Mouse (Mus musculus): ENCODE results near the gene Ddx27.

Gene Ddx27

DNA sequence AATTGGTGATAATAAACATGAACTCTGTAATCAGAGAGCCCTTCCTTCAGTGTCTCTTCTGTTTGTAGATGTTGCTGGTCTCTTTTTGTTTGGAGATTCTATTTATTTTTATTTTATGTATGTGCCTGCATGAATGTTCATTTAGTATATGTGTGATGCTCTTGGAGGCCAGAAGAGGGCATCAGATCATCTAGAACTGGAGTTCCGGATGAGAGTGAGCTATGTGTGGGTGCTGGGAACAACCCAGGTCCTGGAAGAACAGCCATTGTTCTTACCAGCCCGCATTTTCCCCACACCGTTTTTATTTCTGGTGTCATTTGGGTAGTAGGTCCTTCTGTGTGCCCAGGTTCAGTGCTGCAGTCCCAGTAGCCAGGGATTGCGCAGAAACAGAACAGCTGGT is 15.5 kb downstream of the Ddx27 start:
- DNase-seq, result no peak

DNA sequence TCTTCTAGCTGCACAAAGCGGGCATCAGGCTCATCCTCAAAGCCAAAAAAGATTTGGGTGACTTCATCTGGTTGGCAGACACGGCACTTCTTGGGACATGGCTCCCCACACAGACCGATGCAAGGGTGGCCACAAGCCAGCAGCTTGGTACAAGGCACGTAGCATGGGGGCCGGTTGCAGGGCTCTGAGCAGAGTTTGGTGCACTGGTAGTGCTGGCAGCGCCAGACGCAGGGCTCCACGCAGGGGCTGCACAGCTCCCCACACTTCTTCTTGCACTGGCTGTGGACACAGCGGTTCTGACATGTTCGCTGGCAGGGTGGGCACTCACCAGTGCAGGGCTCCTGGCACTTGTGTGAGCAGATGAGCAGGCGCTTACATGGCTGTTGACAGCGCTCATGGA is 22.7 kb downstream of the Ddx27 start:
- peak; percentile 32 to 42 for DNase-seq

DNA sequence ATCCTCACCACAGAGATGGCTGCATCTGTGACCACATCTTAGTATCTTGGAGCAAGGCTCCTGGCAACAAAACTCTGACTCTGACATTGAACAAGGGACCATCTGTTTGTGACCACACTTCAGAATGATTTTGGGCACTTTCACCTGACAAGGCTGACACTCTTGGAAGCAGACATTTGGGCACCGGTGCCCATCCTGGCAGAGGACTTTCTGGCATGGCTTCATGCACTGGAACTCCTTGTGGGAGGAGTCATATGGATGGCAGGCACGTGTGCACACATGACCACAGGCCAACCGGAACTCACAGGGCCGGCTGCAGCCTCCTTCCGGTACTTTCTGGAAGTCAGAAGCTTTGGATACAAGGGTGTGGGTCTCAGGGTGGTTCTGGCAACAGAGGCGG is 23.3 kb downstream of the Ddx27 start:
- DNase-seq, result peak; percentile 50 to 57

DNA sequence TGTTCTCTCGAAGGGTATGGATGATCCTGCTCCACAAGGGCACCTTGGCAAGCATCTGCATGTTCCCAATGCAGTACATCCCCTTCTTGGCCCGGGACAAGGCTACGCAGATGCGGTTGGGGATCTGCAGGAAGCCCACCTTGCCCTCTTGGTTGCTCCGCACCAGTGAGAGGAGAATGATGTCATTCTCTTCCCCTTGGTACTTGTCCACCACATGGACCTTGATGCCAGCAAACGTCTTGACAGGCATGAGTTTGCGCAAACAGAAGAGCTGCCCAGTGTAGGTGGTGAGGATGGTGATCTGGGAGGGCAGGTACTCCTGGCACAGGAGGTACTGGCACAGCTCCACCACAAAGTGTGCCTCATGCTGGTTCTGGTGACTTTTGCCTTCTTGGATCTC is 23.7 kb downstream of the Ddx27 start:
- peak; percentile 39 for DNase-seq

DNA sequence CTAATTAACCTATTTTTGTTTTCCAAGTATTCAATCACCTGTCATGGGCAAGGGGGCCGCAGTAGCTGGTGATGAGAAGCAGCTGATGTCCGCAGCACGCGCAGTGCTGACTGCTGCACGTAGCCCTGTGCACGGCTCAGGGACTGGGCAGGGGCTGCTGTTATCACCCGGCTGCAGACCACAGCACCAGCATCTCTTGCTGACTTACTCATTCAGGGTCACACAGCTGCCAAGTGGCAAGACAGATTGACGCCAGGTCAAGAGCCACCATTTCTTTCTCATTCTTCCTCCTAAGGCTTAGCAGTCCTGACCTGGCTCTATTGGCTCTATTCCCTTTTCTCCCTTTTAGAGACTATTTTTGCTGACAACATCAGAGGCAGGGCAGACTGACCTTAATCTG is 24.4 kb downstream of the Ddx27 start:
- DNase-seq, result no peak

DNA sequence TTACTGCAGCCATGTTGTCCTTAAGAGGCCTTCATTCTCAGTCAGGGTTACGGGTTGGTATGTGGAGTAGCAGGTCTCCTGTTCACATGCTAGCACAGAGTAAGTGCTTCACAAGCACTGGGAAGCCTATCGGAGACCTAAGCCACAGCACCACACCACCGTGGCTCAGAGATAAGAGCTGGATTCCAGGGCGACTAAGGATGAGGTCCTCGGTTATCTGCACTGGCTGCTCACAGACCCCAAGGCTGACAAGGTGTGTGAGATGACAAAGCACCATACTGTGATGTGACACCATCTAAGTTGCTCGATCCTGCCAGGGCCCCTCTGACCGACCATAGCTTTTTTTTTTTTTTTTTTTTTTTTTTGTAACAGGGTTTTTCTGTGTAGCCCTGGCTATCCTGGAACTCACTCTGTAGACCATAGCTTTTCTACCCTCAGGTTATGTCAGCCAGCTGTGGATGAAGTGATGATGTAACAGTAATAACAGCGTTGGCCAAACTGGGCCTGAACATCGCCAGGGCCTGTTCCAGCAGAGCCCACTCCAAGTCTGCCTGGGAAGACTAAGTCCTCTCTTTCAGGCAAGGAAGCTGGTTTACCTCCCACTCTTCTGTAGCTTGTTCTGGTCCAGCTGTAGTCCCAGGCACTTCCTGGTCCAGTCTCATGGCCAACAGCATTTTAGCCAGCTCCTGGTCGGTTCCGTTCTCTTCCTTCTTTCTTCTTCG is 28.6 kb downstream of the Ddx27 start:
- DNase-seq, result no peak

DNA sequence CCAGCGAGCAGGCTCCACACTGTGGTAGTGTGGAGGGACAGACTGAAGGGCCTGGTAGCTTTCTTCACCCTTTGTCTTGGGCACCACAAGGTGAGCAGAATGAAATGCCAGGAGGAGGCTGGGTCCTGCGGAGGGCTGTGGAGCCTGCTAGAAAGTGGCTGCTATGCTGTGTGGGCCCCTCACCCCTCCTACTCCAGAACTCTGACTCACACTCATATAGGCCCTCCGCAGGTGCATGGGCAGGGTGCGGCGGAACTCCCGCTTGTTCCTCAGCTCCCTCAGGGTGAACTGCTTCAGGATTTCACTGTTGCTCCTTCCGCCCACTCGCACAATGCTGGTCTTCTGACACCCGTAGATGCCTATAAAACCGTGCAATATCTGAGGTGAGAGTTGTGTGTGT is 33.2 kb downstream of the Ddx27 start:
- no peak for DNase-seq

DNA sequence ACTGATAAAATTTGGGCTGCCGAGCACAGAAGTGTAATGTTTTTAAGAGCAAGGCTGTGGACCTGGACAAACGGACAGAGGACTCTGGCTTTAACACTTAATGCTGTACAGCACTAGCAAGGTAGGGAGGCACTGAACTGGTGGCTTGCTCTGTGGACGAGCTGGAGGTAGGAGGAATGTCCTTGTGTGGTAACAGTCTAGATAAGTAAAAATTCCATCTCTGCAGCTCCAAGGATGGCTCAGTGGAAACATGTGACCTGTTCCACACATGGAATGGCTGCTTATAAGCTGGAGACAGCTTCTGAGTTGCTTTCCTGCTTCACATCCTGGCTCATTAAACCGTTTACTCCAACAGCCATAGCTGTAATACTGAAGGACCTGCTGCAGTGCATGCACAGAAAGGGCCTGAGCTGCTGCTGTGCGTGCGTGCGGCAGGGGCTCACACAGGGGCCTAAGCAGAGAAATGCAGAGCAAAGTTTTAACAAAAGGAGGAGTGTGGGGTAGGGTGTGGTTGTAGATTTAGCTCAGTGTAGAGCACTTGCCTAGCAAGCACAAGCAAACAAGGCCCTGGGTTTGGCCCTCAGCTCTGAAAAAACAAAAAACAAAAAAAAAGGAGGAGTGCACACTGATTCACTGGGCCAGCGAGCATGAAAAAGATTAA is 33.8 kb downstream of the Ddx27 start:
- no peak for DNase-seq

DNA sequence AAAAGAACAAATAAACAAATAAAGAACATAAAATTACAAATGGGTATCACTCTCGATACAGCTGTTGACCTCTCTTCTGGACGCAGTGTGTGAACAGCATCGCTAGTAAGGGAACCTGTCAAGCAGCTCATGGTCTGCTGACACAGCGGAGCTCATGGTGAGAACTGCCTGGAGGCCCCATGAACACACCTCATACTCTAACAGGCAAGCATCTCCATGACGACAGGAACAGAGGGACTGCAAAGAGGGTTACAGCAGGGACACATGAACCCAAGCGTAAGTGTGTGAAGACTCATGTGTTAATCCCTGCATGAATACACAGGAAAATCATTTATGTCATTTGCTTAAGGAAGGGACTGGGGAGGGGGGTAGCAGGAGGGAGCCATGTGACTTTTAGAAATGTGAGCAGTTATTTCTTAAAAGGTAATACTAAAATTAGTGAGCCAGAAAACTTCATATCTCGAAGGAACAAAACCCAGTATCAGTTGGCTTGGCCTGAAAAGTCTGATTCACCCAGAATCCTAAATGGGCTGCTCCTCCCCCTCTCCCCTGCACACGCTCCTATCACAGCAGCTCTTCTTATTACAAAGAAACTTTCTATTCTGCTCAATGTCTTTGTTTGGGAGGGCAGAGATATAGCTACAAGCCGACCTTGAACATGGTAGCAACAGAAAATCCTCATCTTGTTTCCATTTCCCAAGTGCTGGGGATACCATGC is 38.3 kb downstream of the Ddx27 start:
- no peak for DNase-seq

DNA sequence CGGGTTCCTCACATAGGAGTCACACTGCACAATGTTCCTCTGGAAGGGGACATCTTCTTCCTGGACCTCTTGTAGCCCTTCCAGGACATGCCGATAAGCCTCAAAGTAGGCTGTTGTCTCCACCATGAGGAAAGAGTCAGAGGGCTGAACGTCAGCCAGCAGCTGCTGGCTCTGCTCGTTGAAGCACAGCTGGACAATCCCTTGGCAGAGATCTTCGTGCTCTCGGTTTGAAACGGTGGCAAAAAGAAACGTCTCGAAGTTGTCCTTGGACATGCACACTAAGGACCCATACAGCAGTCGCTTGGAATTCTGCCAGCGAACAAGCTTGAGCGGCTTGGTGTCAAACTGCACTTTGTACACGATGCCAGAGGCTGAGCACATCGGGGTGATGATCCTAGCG is 40.4 kb downstream of the Ddx27 start:
- DNase-seq, result peak in 1 of 2 experiments; percentile 35

DNA sequence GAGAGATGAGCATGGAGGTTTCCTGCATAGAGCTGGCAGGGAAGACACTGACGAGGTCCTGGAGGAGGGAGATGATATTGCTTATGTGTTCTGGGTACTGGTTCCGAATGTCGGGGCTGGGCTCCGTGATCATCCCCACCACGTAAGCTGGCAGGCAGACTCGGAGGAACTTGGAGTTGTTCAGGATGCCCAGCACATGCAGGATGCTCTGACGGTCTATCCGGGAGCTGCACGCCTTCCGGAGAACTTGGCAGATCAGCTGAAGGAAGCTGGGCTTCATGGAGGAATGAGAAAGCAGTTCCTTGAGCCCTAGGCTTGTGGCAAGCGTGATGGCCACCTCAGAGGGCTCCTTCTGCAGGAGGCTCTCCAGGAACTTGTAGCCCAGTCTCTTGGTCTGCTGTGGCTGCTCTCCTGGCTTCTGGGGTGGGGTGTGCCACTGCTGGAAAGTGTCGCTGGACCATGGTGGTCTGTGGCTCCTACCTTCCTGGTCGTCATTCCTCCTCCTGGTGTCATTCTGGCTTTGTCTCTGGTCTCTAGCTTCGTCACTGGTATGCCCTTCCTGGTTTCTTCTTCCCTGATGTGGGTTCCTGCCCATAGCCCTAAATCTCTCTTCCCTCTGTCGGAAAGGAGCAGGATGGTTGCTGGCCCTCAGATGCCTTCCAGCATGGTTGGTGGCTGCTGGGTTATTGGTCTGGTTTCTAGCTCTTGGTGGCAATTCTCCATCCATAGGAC is 41.4 kb downstream of the Ddx27 start:
- no peak for DNase-seq

DNA sequence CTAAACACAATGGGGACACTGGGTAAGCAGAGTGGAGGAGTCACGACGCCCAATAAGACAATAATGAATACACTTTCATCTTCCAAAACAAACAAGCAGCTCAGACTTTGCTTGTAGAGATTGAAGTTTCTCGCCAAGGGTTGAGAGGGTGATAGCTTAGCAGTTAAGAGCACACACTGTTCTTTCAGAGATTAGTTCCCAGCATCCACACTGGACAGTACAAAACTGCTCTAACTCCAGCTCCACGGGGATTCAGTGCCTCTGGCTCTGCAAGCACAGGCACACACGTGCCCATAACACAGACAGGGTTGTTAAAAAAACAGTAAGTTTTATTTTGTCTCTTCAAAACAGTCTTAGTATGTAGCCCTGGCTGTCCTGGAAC is 41.9 kb downstream of the Ddx27 start:
- no peak for DNase-seq

DNA sequence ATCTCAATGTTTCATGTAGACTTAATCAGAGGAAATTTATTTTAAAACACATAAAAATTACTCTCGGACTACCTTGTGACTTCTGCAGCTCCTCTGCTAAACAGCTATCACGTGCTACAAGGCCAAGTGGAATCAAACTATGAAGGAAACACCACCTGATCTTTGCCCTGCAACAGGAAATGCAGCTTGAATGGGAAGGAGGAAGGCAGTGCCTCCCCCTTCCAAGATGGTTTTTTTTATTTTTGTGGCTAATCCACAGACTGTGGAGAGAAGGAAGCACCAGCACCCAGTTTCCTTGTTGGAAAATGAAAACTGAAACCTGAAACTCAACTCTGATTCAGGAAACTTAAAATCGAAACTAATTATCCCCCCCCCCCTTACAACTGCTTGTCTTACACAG is 43.2 kb downstream of the Ddx27 start:
- no peak for DNase-seq

DNA sequence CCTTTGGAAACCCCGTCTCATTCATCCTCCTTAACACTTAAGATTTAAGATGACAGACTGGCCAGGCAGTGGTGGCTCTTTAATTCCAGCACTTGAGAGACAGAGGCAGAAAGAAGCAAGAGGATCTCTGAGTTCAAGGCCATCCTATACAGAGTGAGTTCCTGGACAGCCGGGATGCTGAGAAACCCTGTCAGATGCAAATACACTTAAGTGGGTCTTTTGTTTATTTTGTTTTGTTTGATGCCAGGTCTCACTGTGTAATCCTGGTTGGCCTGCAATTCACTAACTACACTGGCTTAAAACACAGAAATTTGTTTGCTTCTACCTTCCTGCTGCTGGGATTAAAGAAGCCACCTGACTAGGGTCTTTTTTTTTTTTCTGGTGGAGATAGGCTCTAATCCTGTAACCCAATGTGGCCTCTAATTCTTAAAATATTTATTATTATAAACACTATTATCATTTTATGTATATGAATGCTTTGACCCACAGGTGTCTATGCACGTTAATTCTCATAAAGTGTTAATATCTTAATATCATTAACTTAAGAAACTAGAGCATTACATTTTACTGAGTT is 43.9 kb downstream of the Ddx27 start:
- DNase-seq, result no peak

DNA sequence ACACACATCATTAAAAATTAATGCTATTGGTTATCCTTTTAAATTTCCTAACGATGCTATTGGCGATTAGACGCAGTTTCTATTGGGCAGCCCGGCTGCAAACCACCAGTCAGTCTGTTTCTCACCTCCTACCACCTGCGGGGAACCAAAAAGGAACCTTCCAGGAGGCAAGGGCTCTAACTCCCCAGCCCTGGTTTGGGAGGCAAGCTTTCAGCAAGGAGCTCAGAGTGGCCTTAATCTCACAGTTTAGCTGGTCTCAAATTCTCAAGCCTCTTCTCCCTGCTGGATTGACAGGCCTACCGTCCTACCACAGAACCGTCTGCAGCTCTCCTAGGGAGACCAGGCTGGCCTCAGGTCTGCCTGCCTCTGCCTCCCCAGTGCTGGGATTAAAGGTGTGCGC is 44.5 kb downstream of the Ddx27 start:
- no peak for DNase-seq

DNA sequence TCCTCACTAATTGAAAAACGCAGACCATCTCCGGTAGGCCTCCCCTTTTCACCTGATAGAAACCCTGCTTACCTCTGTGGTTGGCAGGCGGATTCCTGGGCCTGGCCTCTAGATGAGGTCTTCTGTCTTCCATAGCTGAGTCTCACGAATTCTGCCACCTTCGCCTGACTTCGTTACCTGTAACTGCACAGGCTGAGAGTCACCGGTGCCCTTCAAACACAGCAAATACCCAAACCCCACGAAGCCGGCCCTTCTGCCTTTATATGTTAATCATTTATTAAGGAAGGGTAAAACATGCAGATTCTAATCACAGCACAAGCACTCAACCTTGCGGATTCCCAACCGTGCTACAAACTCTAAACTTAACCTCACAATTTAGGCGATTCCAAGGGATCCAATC is 45.0 kb downstream of the Ddx27 start:
- no peak for DNase-seq

DNA sequence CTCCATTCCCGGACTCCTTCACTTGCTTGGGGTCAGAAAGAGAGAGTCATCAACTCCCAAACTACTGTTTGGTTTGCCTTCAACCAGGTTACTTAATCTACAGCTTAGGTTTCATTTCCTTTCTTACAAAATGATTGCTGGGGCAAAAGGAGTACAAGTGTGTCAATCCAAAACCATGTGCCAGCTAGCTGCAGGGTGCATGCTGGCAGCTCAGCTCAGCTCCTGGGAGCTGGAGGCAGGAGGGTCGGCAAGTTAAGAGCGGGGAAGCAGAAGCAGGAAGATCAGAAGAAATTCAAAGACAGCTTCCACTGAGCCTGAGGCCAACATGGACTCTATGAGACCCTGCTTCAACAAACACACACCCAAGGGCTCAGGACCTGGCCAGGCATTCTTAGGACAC is 45.4 kb downstream of the Ddx27 start:
- DNase-seq, result peak; percentile 50 to 57

DNA sequence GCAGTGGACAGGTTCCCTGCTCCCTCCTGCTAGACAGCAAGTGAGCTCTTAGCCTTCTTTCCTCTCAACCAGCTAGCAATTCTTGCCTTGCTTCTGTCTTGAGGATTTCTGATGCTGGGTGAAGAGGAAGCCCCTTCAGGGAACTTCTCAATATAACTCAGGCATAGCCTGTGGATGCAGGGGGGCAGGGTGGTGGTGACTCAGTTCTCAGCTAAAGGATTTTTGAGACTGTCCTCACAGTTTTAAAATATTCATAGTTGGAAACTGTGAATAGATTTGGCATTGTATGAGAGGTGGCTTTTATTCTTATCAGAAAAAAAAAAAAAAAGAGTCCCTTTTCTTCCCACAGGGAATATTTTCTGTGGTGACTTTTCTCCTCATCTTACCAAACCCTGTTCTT is 45.8 kb downstream of the Ddx27 start:
- no peak for DNase-seq

DNA sequence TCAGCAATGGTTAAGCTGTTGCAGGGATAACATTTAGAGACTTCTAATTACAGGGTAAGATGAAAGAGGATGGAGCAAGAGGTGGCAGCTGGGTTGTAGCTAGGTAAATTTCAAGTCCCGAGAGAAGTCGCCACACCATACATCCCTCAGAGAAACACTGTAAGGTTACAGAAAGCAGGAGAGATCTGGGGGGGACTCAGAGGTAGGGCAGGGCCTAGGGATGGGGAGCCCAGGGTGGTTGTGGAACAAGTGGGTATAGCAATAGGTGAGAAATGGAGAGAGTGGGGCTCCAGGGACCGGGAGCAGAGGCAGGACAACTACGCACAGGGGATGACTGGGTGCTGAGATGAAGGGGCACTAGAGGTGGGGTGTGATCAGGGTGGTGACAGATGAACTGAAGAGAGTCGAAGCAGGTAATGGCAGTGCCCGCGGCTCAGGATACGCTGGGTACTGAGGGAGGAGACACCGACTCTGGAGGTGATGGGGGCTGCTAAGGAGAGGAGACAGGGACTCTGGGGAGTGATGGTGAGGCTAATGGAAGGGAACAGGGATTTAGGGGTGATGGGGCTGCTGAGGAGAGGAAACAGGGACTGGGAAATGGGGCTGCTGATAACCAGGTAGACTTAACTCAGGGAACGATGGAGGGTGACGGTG is 46.5 kb downstream of the Ddx27 start:
- DNase-seq, result peak in 1 of 2 experiments; percentile 26

DNA sequence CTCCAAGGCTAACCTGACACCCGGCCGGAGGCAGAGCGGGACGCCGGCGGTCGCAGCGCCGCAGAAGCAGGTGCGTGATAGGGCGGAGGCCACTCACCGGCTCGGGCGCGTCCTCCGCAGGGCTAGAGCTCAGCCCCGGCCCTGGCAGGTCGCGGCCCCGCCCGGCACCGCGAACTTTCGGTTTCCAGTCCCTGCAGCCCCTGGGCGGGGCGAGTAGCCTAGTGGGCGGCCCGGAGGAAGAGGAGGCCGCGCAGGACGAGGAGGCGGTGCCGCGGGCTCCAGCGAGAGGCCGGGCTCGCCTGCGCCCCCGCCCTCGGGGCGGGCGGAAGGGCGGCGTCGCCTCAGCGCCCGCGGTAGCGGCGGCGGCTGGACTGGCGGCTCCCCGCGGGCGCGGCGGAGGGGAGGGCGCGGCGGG is 47.5 kb downstream of the Ddx27 start:
- DNase-seq, result peak in 1 of 2 experiments; percentile 92

DNA sequence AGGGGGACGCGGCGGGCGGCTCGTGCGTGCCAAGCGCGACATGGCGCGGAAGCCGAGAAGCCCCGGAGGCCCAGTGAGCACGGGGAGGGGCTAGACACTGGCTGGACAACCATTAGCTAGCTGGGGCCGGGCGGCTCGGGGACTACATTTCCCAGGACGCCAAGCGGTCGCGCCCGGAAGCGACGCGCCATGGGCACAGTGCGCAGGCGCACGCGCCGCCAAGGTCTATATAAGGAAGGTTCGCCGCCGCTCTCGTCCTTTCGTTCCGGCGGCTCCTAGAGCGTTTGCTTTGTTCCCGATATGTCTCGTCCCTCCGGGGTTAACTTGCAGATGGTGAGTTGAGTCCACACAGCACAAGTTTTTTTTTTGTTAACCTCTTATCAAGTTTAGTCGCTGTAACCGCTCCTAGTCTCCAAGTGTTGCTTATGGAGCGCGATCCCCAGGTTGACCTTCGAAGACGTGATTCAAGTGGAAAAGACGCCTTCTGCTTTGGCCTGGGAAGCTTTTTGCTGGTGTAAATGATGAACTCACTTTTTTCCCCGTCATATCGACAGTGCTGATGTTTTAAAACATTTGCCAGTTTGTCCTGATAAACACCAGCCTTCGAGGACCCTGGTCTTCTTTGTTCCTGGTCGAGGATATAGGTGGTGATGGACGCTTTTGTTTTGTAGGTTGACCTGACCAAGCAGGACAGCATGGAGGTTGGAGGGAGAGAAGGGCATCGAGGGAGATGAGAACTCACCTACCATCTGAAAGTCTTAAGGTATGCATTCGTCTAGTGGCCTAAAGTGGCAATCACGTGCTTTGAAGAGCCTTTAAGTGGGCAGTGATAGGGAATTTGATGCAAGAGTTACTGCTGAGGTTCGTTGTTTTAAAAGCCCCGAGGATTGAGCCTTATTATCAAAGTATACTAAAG is 48.2 kb downstream of the Ddx27 start, which contains the start of gene Znfx1:
Znfx1 (minus strand) TSS at position 51 of the 916 bp plus-strand sequence.
- DNase-seq, result peak; percentile 98

Measured in cerebellum, postnatal 25 days (tissue).